Mouse (Mus musculus) midbrain, embryonic 16.5 days (tissue): Measurements from ENCODE around the gene Erc1. TPM values are rescaled to one million over a fixed set of nuclear protein-coding genes. Genes with fewer than 3 reads are reported as not detected.

Experiments used
- ATAC-seq: fragments of 200-750 bp; cut with Nextera tagmentation; 2 replicates; pipeline ENCODE4 v1.8.0; 2017; ENCODE audit warnings: moderate TSS enrichment
- H3K27ac ChIP-seq: fragments of 300-500 bp; sonication (generic); 2 replicates; pipeline ENCODE4 v1.5.1; 2014; ENCODE audit warnings: mild to moderate bottlenecking, low read length, mixed read lengths
- H3K27me3 ChIP-seq: fragments of 300-500 bp; sonication (generic); 2 replicates; pipeline ENCODE4 v1.6.1; 2014; ENCODE audit warnings: low read depth, low read length, mixed read lengths; ENCODE audit not compliant: control insufficient read depth, insufficient read depth
- H3K36me3 ChIP-seq: fragments of 300-500 bp; sonication (generic); 2 replicates; pipeline ENCODE4 v1.6.1; 2014; ENCODE audit warnings: mild to moderate bottlenecking, low read length, moderate library complexity, mixed read lengths; ENCODE audit not compliant: control insufficient read depth, insufficient read depth
- H3K4me1 ChIP-seq: fragments of 300-500 bp; sonication (generic); 2 replicates; pipeline ENCODE4 v1.6.1; 2014; ENCODE audit warnings: mild to moderate bottlenecking, low read length, mixed read lengths; ENCODE audit not compliant: control insufficient read depth, insufficient read depth
- H3K4me2 ChIP-seq: fragments of 300-500 bp; sonication (generic); 2 replicates; pipeline ENCODE4 v1.6.1; 2014; ENCODE audit warnings: mild to moderate bottlenecking, low read length, mixed read lengths
- H3K4me3 ChIP-seq: fragments of 300-500 bp; sonication (generic); 2 replicates; pipeline ENCODE4 v1.5.1; 2014; ENCODE audit warnings: low read depth, mild to moderate bottlenecking, low read length, moderate library complexity, mixed read lengths
- H3K9ac ChIP-seq: fragments of 300-500 bp; sonication (generic); 2 replicates; pipeline ENCODE4 v1.6.1; 2014; ENCODE audit warnings: low read depth, low read length, mixed read lengths
- H3K9me3 ChIP-seq: fragments of 300-500 bp; sonication (generic); replicated peaks from 2 replicates; pipeline ENCODE4 v1.6.1; 2014; ENCODE audit warnings: mild to moderate bottlenecking, low read length, mixed read lengths; ENCODE audit not compliant: control insufficient read depth, poor library complexity, severe bottlenecking
- WGBS: fragments of 180-500 bp; shearing (Covaris S2); extraction: QIAGEN DNeasy Blood & Tissue Kit; methylation state at CpG from one replicate; pipeline ENCODE4 v1.1.7; 2014; 5-methylcytosine and 5-hydroxymethylcytosine counted together
- polyA plus RNA-seq: library from polyadenylated mRNA; unstranded; fragments of >200 nt; fragmentation: Nextera tagmentation; extraction: Ambion mirVana; gene quantifications from 2 replicates; pipeline ENCODE4 v1.2.1, GENCODE M21; 2015

The Erc1 gene
- polyA plus RNA-seq, 1 experiment from 2014 or later, result 47.9 TPM

DNA sequence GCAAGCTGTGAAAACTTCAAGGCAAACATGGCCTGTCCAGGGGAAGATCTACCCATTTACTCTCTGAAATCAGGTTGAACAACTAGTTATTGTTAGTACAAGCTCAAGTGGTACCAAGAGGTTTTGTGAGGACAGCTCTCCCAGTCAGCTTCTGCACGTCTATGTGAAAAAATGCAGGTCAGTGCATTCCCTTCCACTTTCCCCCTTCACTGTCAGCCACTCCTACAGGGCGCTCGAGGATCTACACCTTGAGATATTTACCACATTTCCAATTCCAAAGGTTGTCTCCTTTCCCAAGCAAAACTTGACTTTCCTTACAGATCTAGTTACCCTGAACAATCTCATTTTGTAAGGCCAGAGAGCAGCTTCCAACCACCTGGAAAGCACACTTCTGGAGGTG lies 66.9 kb downstream of the Erc1 start:
- no peak overlapping the region for H3K9ac ChIP-seq
- no peaks in the 10 kb centered on the region for H3K4me1 ChIP-seq
- H3K4me2 ChIP-seq, result no peak overlapping the region
- WGBS, result 76% methylated on average over 3 of the region's 3 CpGs
- no peak overlapping the region for H3K4me3 ChIP-seq
- no peaks in the 10 kb centered on the region for H3K27me3 ChIP-seq
- no peaks in the 10 kb centered on the region for H3K36me3 ChIP-seq
- H3K9me3 ChIP-seq, result no peaks in the 10 kb centered on the region
- H3K27ac ChIP-seq, result no peak overlapping the region
- ATAC-seq, result no peak

DNA sequence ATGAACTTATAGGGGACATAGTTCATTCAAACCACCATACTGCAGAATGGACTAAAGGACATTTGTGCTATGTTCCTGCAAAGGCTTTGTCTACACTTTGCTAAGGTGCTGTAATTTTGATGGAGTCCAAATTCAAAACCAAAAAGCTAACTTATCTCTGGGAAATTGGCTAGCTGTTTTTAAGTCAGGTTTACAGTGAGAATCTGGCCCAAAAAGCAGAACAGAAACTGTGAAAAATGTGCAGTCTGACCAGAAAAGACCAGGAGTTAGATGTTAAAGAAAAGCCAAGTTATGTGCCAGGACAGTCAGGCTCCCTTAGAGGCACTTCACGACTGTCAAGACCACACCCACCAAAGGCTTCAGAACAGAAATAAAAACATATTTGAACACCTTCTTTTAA lies 79.2 kb downstream of the Erc1 start:
- Histone ChIP-seq H3K36me3 (no peaks in the 10 kb centered on the region), H3K4me2 (no peak overlapping the region), H3K9ac (no peak overlapping the region), H3K27me3 (no peaks in the 10 kb centered on the region), H3K4me1 (no peaks in the 10 kb centered on the region), H3K27ac (no peak overlapping the region), H3K4me3 (no peak overlapping the region), H3K9me3 (no peaks in the 10 kb centered on the region)
- 81% methylated on average over 1 of the region's 1 CpGs for WGBS
- ATAC-seq, result no peak

DNA sequence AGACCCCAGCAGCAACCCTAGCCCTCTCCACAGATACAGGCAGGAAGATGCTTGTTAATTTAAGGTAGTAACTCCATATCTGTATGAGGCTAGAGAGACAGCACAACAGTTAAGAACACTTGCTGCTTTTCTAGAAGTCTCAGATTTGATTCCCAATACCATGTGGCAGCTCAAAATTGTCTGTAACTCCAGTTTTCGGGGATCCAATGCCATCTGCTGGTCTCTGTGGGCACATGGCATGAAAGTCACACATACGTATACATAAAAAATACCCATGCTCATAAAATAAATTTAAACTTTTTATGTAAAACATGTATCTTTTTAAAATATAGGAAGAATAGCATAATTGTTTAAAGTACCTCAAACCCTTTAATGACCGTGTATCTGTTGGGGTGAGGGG lies 83.6 kb downstream of the Erc1 start:
- H3K36me3 ChIP-seq, result no peaks in the 10 kb centered on the region
- no peaks in the 10 kb centered on the region for H3K9me3 ChIP-seq
- WGBS, result 85% methylated on average over 3 of the region's 3 CpGs
- no peak for ATAC-seq
- no peaks in the 10 kb centered on the region for H3K4me1 ChIP-seq
- no peaks in the 10 kb centered on the region for H3K27me3 ChIP-seq
- no peak overlapping the region for H3K9ac ChIP-seq
- H3K4me3 ChIP-seq, result no peak overlapping the region
- no peak overlapping the region for H3K27ac ChIP-seq
- no peak overlapping the region for H3K4me2 ChIP-seq

DNA sequence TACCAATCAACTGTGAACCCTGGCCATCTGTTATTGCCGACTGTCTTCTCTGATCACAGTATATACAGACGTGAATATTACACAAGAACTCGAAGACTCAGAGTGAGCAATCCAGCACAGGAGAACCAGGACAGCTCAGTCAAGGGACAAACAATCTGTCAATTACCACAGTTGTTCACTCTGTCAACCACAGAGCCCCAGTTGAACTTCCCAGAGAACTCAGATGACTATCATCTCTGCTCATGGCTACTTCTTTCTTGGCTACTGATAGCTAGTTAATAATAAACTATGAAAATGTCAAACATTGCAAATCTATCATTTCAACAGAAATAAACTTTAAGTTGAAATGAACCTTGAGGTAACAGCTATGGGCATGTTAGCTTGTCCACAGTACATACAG lies 88.1 kb downstream of the Erc1 start:
- Histone ChIP-seq H3K4me2 (no peak overlapping the region), H3K9me3 (no peaks in the 10 kb centered on the region), H3K4me3 (no peak overlapping the region), H3K9ac (no peak overlapping the region), H3K27ac (no peak overlapping the region), H3K27me3 (no peaks in the 10 kb centered on the region), H3K36me3 (no peaks in the 10 kb centered on the region), H3K4me1 (no peaks in the 10 kb centered on the region)
- 88% methylated on average over 3 of the region's 3 CpGs for WGBS
- no peak for ATAC-seq

DNA sequence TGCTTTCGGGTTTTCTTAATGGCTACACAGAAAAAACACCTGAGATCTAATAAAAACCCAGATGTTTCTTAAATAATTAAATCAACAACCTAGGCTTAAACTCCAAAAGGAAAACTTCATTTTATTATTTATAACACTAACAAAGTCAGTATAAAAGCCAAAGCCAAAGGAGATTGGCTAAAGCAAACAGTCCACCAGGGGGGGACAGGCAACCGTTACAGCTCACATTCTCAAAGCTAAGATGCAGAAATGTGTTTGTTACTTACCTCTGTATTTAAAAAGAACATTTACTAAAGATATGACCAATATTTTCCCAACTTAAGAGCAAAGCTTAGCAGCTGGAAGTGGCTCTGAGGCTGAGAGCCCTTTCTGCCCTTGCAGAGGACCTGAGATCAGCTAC lies 89.5 kb downstream of the Erc1 start:
- H3K4me3 ChIP-seq, result no peak overlapping the region
- ATAC-seq, result no peak
- no peak overlapping the region for H3K9ac ChIP-seq
- 80% methylated on average over 2 of the region's 2 CpGs for WGBS
- H3K27ac ChIP-seq, result no peak overlapping the region
- no peaks in the 10 kb centered on the region for H3K27me3 ChIP-seq
- no peak overlapping the region for H3K4me2 ChIP-seq
- H3K9me3 ChIP-seq, result no peaks in the 10 kb centered on the region
- H3K36me3 ChIP-seq, result no peaks in the 10 kb centered on the region
- no peaks in the 10 kb centered on the region for H3K4me1 ChIP-seq

DNA sequence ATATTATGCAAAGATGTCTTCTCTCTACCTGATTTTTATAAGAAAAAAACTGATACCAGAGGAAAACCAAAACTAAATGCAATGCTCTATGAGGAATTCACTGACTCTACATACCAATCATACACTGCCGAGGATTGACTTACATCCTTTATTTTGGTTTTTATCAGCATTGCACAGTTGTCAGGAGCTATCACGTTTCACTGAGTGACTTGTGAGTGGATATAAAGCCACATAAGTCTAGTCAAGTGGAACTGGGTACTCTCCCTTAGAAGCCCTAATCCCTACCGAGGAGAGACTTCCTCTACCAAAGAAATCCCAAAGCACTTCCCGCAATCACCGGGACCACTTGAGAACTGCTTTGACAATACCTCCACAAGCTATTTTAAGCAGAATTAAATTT lies 90.2 kb downstream of the Erc1 start:
- no peak overlapping the region for H3K4me3 ChIP-seq
- WGBS, result 24% methylated on average over 5 of the region's 5 CpGs
- no peak overlapping the region for H3K27ac ChIP-seq
- no peak for ATAC-seq
- no peaks in the 10 kb centered on the region for H3K27me3 ChIP-seq
- no peak overlapping the region for H3K4me2 ChIP-seq
- H3K36me3 ChIP-seq, result 0 out of 2 replicates have a peak, but pooled peaks cover 3% of the 10 kb centered on the region
- no peaks in the 10 kb centered on the region for H3K4me1 ChIP-seq
- no peaks in the 10 kb centered on the region for H3K9me3 ChIP-seq
- no peak overlapping the region for H3K9ac ChIP-seq

DNA sequence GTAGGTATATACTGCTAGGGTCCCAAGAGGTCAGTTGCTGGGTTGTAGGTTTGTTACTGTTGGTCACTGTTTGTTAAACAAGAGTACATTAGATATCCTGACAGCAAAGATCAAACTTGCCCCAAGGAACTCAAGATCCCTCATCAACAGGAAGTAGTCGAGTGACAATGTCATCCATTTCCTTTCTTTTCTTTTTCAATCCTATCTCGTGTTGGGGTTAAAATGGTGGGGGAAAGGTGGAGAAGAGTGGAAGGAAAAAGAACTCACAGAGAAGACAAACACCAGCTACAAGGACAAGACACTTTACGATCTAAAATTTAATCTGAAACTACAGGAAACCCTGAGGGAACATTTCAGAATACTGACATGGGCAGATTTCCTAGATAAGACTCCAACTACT lies 92.1 kb downstream of the Erc1 start:
- no peaks in the 10 kb centered on the region for H3K27me3 ChIP-seq
- H3K9me3 ChIP-seq, result no peaks in the 10 kb centered on the region
- ATAC-seq, result no peak
- H3K4me1 ChIP-seq, result no peaks in the 10 kb centered on the region
- WGBS, result 80% methylated on average over 3 of the region's 3 CpGs
- no peak overlapping the region for H3K9ac ChIP-seq
- H3K4me2 ChIP-seq, result no peak overlapping the region
- H3K27ac ChIP-seq, result no peak overlapping the region
- H3K36me3 ChIP-seq, result 0 out of 2 replicates have a peak, but pooled peaks cover 6% of the 10 kb centered on the region
- no peak overlapping the region for H3K4me3 ChIP-seq

DNA sequence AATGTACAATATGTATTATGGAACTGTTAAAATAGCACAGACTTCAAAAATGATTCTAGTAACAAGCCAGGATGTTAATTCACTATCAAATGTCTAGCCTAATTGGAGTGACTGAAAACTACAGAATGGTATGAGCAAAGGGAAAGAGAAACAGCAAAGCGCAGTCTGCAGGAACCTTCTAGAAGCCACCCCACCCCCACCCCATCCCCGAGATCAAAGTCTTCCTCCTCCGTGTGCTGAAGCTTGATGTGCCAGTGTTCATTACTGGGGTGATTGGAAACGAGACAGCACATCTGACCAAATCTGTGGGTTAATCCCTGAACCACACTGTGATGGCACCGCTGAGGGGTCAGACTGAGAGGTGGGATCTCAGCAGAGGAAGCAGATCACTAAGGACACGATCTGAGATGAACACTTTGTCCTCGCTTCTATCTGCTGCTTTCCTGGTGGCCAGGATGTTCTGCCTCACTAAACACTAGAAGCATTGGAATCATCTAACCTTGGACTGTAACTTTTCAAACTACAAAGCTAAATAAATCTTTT lies 98.8 kb downstream of the Erc1 start:
- Histone ChIP-seq H3K4me1 (no peaks in the 10 kb centered on the region), H3K9ac (no peak overlapping the region), H3K4me3 (no peak overlapping the region), H3K27ac (no peak overlapping the region), H3K27me3 (no peaks in the 10 kb centered on the region), H3K9me3 (no peaks in the 10 kb centered on the region), H3K36me3 (peaks cover 15% of the 10 kb centered on the region), H3K4me2 (no peak overlapping the region)
- 67% methylated on average over 7 of the region's 7 CpGs for WGBS
- no peak for ATAC-seq

DNA sequence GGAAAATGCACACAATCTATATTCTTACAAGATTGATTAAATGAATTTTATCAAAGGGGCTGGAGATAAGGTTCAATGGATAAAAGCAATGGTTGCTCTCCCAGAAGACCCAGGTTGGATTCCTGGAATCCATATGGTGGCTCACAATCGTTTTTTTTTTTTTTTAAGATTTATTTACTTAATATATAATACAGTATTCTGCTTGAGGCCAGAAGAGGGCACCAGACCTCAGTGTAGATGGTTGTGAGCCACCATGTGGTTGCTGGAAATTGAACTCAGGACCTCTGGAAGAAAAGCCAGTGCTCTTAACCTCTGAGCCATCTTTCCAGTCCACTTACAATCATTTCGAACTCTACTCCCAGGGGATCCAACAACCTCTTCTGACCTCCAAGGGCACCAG lies 106.1 kb downstream of the Erc1 start:
- no peak overlapping the region for H3K27ac ChIP-seq
- H3K4me2 ChIP-seq, result no peak overlapping the region
- 80% methylated on average over 2 of the region's 2 CpGs for WGBS
- no peak for ATAC-seq
- peaks cover 11% of the 10 kb centered on the region for H3K36me3 ChIP-seq
- no peaks in the 10 kb centered on the region for H3K9me3 ChIP-seq
- no peak overlapping the region for H3K4me3 ChIP-seq
- H3K27me3 ChIP-seq, result no peaks in the 10 kb centered on the region
- H3K4me1 ChIP-seq, result no peaks in the 10 kb centered on the region
- no peak overlapping the region for H3K9ac ChIP-seq
